Mouse (Mus musculus): ENCODE measurements around the gene Pnma1. TPM values are rescaled to one million over a fixed set of nuclear protein-coding genes. Genes with fewer than 3 reads are reported as not detected.

The Pnma1 gene
- polyA plus RNA-seq, 1 experiment from 2014 or later = 0.53 TPM

GRCm38 (mm10) chr12:84141271-84141670 is 7.0 kb downstream of the Pnma1 start:
- Histone ChIP-seq H3K27me3 (replicated peaks; ENCODE audit: control insufficient read depth, insufficient read depth, low read length) (no peaks in the 10 kb centered on the region), H3K9ac (ENCODE audit: low read depth, low read length) (no peak overlapping the region), H3K36me3 (ENCODE audit: control insufficient read depth, insufficient read depth, low read length) (no peaks in the 10 kb centered on the region), H3K9me3 (ENCODE audit: control insufficient read depth, low read length) (no peaks in the 10 kb centered on the region), H3K27ac (ENCODE audit: low read depth, low read length) (no peak overlapping the region), H3K4me1 (replicated peaks; ENCODE audit: control insufficient read depth, insufficient read depth, low read length) (no peaks in the 10 kb centered on the region), H3K4me3 (ENCODE audit: low read depth, low read length) (no peak overlapping the region), H3K4me2 (no peak overlapping the region)
- ATAC-seq (replicated peaks; ENCODE audit: low FRiP score) = no peak
- no peak for DNase-seq (ENCODE audit: low spot score)
- 89% methylated on average over 4 of the region's 4 CpGs for WGBS

GRCm38 (mm10) chr12:84140135-84140534 is 8.2 kb downstream of the Pnma1 start:
- Histone ChIP-seq H3K27me3 (replicated peaks; ENCODE audit: control insufficient read depth, insufficient read depth, low read length) (no peaks in the 10 kb centered on the region), H3K4me3 (ENCODE audit: low read depth, low read length) (no peak overlapping the region), H3K9me3 (ENCODE audit: control insufficient read depth, low read length) (no peaks in the 10 kb centered on the region), H3K4me2 (no peak overlapping the region), H3K4me1 (replicated peaks; ENCODE audit: control insufficient read depth, insufficient read depth, low read length) (no peaks in the 10 kb centered on the region), H3K36me3 (ENCODE audit: control insufficient read depth, insufficient read depth, low read length) (no peaks in the 10 kb centered on the region), H3K9ac (ENCODE audit: low read depth, low read length) (no peak overlapping the region), H3K27ac (ENCODE audit: low read depth, low read length) (no peak overlapping the region)
- 62% methylated on average over 4 of the region's 4 CpGs for WGBS
- DNase-seq (ENCODE audit: low spot score) (no peak), ATAC-seq (replicated peaks; ENCODE audit: low FRiP score) (no peak)

- Histone ChIP-seq H3K36me3 (ENCODE audit: control insufficient read depth, insufficient read depth, low read length) (no peaks in the 10 kb centered on the region), H3K4me3 (ENCODE audit: low read depth, low read length) (no peak overlapping the region), H3K9ac (ENCODE audit: low read depth, low read length) (no peak overlapping the region), H3K27ac (ENCODE audit: low read depth, low read length) (no peak overlapping the region), H3K4me2 (no peak overlapping the region), H3K9me3 (ENCODE audit: control insufficient read depth, low read length) (no peaks in the 10 kb centered on the region), H3K27me3 (replicated peaks; ENCODE audit: control insufficient read depth, insufficient read depth, low read length) (no peaks in the 10 kb centered on the region), H3K4me1 (replicated peaks; ENCODE audit: control insufficient read depth, insufficient read depth, low read length) (no peaks in the 10 kb centered on the region)
- no peak for DNase-seq (ENCODE audit: low spot score)
- 90% methylated on average over 7 of the region's 7 CpGs for WGBS
- no peak for ATAC-seq (replicated peaks; ENCODE audit: low FRiP score)
These were observed 11.2 kb downstream of the Pnma1 start for GRCm38 (mm10) chr12:84137131-84137530.

GRCm38 (mm10) chr12:84132265-84132664 is 16.0 kb downstream of the Pnma1 start:
- Histone ChIP-seq H3K4me1 (replicated peaks; ENCODE audit: control insufficient read depth, insufficient read depth, low read length) (no peaks in the 10 kb centered on the region), H3K27me3 (replicated peaks; ENCODE audit: control insufficient read depth, insufficient read depth, low read length) (no peaks in the 10 kb centered on the region), H3K9ac (ENCODE audit: low read depth, low read length) (no peak overlapping the region), H3K27ac (ENCODE audit: low read depth, low read length) (no peak overlapping the region), H3K4me2 (no peak overlapping the region), H3K36me3 (ENCODE audit: control insufficient read depth, insufficient read depth, low read length) (no peaks in the 10 kb centered on the region; the same call in 1 of the 2 replicates), H3K9me3 (ENCODE audit: control insufficient read depth, low read length) (no peaks in the 10 kb centered on the region), H3K4me3 (ENCODE audit: low read depth, low read length) (no peak overlapping the region)
- 57% methylated on average over 3 of the region's 3 CpGs for WGBS
- ATAC-seq (replicated peaks; ENCODE audit: low FRiP score) (no peak), DNase-seq (ENCODE audit: low spot score) (no peak)

DNA sequence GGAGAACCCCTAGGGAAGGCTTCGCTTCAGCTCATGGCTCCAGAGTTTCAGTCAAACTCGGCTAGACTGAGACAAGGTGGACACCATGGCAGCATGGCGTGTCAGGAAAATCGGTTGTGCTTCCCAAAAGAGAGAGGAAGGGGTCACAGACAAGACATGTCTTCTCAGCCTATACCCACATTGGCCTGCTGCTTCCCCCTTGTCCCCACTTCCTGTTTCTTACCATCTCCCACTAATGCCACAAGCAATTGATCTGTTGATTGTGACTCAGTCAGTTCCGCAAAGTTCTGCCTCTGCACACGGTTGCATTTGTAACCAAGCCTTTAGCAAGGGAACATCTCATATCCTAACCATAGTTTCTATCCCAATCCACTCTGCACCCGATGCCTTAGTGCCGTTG is 18.4 kb downstream of the Pnma1 start:
- no peak overlapping the region for H3K27ac ChIP-seq (ENCODE audit: low read depth, low read length)
- no peak for ATAC-seq (replicated peaks; ENCODE audit: low FRiP score)
- no peak overlapping the region for H3K4me2 ChIP-seq

GRCm38 (mm10) chr12:84128576-84128975 is 19.7 kb downstream of the Pnma1 start:
- Histone ChIP-seq H3K4me2 (no peak overlapping the region), H3K4me1 (replicated peaks; ENCODE audit: control insufficient read depth, insufficient read depth, low read length) (no peaks in the 10 kb centered on the region), H3K9me3 (ENCODE audit: control insufficient read depth, low read length) (no peaks in the 10 kb centered on the region), H3K27ac (ENCODE audit: low read depth, low read length) (no peak overlapping the region), H3K36me3 (ENCODE audit: control insufficient read depth, insufficient read depth, low read length) (no peaks in the 10 kb centered on the region; the same call in 1 of the 2 replicates), H3K9ac (ENCODE audit: low read depth, low read length) (no peak overlapping the region), H3K4me3 (ENCODE audit: low read depth, low read length) (no peak overlapping the region), H3K27me3 (replicated peaks; ENCODE audit: control insufficient read depth, insufficient read depth, low read length) (no peaks in the 10 kb centered on the region)
- 85% methylated on average over 6 of the region's 6 CpGs for WGBS
- no peak for DNase-seq (ENCODE audit: low spot score)
- no peak for ATAC-seq (replicated peaks; ENCODE audit: low FRiP score)

More for the DNA sequence above, 18.4 kb downstream of the Pnma1 start:
- H3K27me3 ChIP-seq (replicated peaks; ENCODE audit: control insufficient read depth, insufficient read depth, low read length) = no peaks in the 10 kb centered on the region
- no peak overlapping the region for H3K4me3 ChIP-seq (ENCODE audit: low read depth, low read length)
- DNase-seq (ENCODE audit: low spot score) = no peak
- WGBS = 62% methylated on average over 8 of the region's 8 CpGs
- no peak overlapping the region for H3K9ac ChIP-seq (ENCODE audit: low read depth, low read length)
- no peaks in the 10 kb centered on the region for H3K9me3 ChIP-seq (ENCODE audit: control insufficient read depth, low read length)
- no peaks in the 10 kb centered on the region for H3K4me1 ChIP-seq (replicated peaks; ENCODE audit: control insufficient read depth, insufficient read depth, low read length)
- H3K36me3 ChIP-seq (ENCODE audit: control insufficient read depth, insufficient read depth, low read length) = no peaks in the 10 kb centered on the region; the same call in 1 of the 2 replicates

GRCm38 (mm10) chr12:84126899-84127298 is 21.4 kb downstream of the Pnma1 start:
- no peak for DNase-seq (ENCODE audit: low spot score)
- Histone ChIP-seq H3K4me3 (ENCODE audit: low read depth, low read length) (no peak overlapping the region), H3K4me1 (replicated peaks; ENCODE audit: control insufficient read depth, insufficient read depth, low read length) (no peaks in the 10 kb centered on the region), H3K36me3 (ENCODE audit: control insufficient read depth, insufficient read depth, low read length) (no peaks in the 10 kb centered on the region; the same call in 1 of the 2 replicates), H3K27ac (ENCODE audit: low read depth, low read length) (no peak overlapping the region), H3K9me3 (ENCODE audit: control insufficient read depth, low read length) (no peaks in the 10 kb centered on the region), H3K4me2 (no peak overlapping the region), H3K9ac (ENCODE audit: low read depth, low read length) (no peak overlapping the region), H3K27me3 (replicated peaks; ENCODE audit: control insufficient read depth, insufficient read depth, low read length) (no peaks in the 10 kb centered on the region)
- WGBS = 79% methylated on average over 2 of the region's 2 CpGs
- ATAC-seq (replicated peaks; ENCODE audit: low FRiP score) = no peak

DNA sequence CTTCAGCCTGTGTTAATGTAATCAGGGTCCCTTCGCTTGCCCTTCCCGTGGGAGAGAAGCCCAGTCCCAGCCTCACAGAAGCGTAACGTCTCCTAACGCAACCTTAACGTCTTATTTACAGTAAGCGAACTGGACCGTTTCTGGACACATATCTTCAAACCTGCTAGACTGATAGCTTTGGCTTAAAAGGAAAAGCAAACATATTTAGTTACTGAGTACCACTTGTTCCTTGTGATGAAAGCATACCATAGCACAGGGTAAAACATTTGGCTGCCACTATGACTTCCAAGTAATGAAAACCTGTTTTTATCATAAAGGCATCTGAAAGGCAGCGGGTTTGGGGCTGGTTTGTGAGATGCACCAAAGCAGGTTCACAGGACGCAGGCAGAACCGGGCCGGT is 22.4 kb downstream of the Pnma1 start:
- Histone ChIP-seq H3K9me3 (ENCODE audit: control insufficient read depth, low read length) (no peaks in the 10 kb centered on the region), H3K4me2 (no peak overlapping the region), H3K27me3 (replicated peaks; ENCODE audit: control insufficient read depth, insufficient read depth, low read length) (no peaks in the 10 kb centered on the region), H3K9ac (ENCODE audit: low read depth, low read length) (no peak overlapping the region), H3K4me1 (replicated peaks; ENCODE audit: control insufficient read depth, insufficient read depth, low read length) (no peaks in the 10 kb centered on the region), H3K4me3 (ENCODE audit: low read depth, low read length) (no peak overlapping the region), H3K27ac (ENCODE audit: low read depth, low read length) (no peak overlapping the region), H3K36me3 (ENCODE audit: control insufficient read depth, insufficient read depth, low read length) (no peaks in the 10 kb centered on the region; the same call in 1 of the 2 replicates)
- WGBS = 84% methylated on average over 12 of the region's 12 CpGs
- ATAC-seq (replicated peaks; ENCODE audit: low FRiP score) (no peak), DNase-seq (ENCODE audit: low spot score) (no peak)

DNA sequence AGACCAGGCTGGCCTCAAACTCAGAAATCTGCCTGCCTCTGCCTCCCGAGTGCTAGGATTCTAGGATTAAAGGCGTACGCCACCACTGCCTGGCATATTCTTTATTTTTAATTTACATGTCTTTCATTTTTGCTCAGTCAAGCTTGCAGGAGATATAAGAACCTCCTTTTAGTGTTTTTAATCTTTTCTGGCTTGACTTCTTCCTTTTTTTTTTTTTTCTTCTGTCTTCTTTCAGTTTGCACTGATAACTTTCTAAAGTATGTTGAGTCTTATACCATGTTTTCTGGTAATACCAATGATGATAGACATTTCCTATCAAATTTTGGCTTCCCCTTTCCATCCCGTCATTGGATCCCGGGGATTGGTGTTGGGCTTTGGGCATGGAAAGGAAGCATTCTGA is 28.7 kb downstream of the Pnma1 start:
- no peak overlapping the region for H3K9ac ChIP-seq (ENCODE audit: low read depth, low read length)
- H3K27me3 ChIP-seq (replicated peaks; ENCODE audit: control insufficient read depth, insufficient read depth, low read length) = no peaks in the 10 kb centered on the region
- no peak overlapping the region for H3K27ac ChIP-seq (ENCODE audit: low read depth, low read length)
- no peak for ATAC-seq (replicated peaks; ENCODE audit: low FRiP score)
- H3K4me1 ChIP-seq (replicated peaks; ENCODE audit: control insufficient read depth, insufficient read depth, low read length) = no peaks in the 10 kb centered on the region
- WGBS = 87% methylated on average over 5 of the region's 5 CpGs
- no peak for DNase-seq (ENCODE audit: low spot score)
- no peak overlapping the region for H3K4me2 ChIP-seq
- H3K9me3 ChIP-seq (ENCODE audit: control insufficient read depth, low read length) = no peaks in the 10 kb centered on the region
- no peaks in the 10 kb centered on the region for H3K36me3 ChIP-seq (ENCODE audit: control insufficient read depth, insufficient read depth, low read length)
- no peak overlapping the region for H3K4me3 ChIP-seq (ENCODE audit: low read depth, low read length)
